Mouse (Mus musculus) kidney, adult 2 months (tissue): Measurements from ENCODE around the gene Ano6.

Source experiments
- CTCF ChIP-seq: fragments of 200-500 bp; conservative IDR thresholded peaks from 2 replicates; pipeline ENCODE4 v1.5.1; 2011; ENCODE audit warnings: low read depth, mild to moderate bottlenecking, control low read depth, low read length, moderate library complexity, mixed read lengths; ENCODE audit not compliant: insufficient read depth, insufficient read length
- POLR2A ChIP-seq: fragments of 200-500 bp; IDR thresholded peaks from one replicate; pipeline ENCODE4 v1.6.1; 2011; ENCODE audit warnings: low read depth, low read length, control low read depth

DNA sequence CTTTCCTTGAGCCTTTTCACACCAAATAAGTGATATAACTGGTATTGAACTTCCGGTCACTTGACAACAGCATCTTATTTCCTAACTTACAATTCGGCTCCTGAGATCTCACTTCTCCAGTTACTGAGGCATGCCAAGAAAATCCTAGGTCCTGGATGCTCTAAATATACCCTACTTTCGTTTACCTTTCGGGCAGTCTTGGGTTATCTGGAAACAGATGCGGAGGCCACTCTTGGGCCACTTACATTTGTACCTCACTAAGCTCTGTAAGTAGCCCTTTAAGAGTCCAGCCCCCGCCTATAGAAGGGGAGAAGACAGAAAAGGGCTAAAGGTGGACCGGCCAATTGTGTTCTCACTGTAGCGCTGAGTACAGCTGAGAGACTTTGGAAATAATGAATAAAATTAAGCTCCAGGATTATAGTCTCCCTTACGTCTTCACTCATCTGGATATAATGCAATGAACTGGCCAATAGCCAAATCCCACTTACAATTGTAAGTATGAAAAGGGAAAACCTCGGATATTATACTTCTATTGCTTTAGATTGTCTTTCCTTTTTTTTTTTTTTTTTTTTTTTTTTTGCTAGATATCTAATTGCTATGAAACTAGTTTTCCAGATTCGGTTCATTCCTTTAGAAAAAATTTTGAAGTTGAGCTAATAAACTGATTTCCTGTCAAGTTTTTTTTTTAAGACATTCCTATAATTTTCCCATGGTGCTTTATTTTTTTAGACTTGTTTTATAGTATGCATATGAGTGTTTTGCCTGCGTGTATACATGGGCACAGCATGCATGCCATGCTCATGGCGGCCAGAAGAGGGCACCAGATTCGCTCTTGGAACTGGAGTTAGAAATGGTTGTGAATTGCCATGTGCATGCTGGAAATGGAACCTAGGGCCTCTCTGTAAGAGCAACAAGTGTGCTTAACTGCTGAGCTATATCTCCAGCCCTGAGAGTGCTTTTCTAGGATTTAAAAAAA, 17.5 kb upstream of the Ano6 start:
- TF ChIP-seq CTCF (peak; percentile 94), POLR2A (no peak)
